In genomic region chr15:96566850-96567271, GRCm38 (mm10) we compare ENCODE assay signal across 9 mouse cellular contexts.
DNase-seq lines count a peak whose midpoint lies in the region; ATAC-seq lines count a peak whose summit lies in the region.
"Had no signal": no experiment of that assay in that cellular context is flagged by ENCODE, and none has a peak within 500 bp of the region (broad histone marks: within the 10 kb centered on the region; RNA-seq: fewer than 3 reads in every experiment).

No protein-coding gene starts in this region.

- peak; percentile 71 for DNase-seq in layer of hippocampus, adult 9-11 months
- no peak for DNase-seq in layer of hippocampus, adult 18-20 months (ENCODE audit: low spot score in 2 of 2)
- peak; percentile 70 for DNase-seq in kidney, postnatal 10 days
- peak; percentile 84 for DNase-seq in lung, postnatal 36 days
- DNase-seq in splenic B cell, adult 2 months (ENCODE audit: low read depth, low spot score), result peak; percentile 37

- no peaks in the 10 kb centered on the region; the same call in 1 of the 2 replicates for H3K4me1 ChIP-seq in embryonic facial prominence, embryonic 13.5 days
- H3K4me1 ChIP-seq in heart, embryonic 16.5 days (ENCODE audit: control insufficient read depth, insufficient read depth, low read length), result peaks cover 10% of the 10 kb centered on the region

- H3K9me3 ChIP-seq in embryonic facial prominence, embryonic 13.5 days, result no peaks in the 10 kb centered on the region
- no peaks in the 10 kb centered on the region for H3K9me3 ChIP-seq in heart, embryonic 16.5 days (replicated peaks; ENCODE audit: control insufficient read depth, low read length)

- H3K27ac ChIP-seq in embryonic facial prominence, embryonic 13.5 days, result no peak overlapping the region
- H3K27ac ChIP-seq in heart, embryonic 16.5 days (ENCODE audit: low read length), result no peak overlapping the region

- 5% methylated on average over 14 of the region's 14 CpGs for WGBS in embryonic facial prominence, embryonic 13.5 days
- WGBS in heart, embryonic 16.5 days, result 12% methylated on average over 14 of the region's 14 CpGs

- H3K4me2 ChIP-seq in embryonic facial prominence, embryonic 13.5 days, result peak overlapping the region; percentile 59
- H3K4me2 ChIP-seq in heart, embryonic 16.5 days (ENCODE audit: low read depth, low read length), result peak overlapping the region; percentile 65

- H3K4me3 ChIP-seq in embryonic facial prominence, embryonic 13.5 days, result peak overlapping the region; percentile 41
- H3K4me3 ChIP-seq in heart, embryonic 16.5 days (ENCODE audit: low read length), result peak overlapping the region; percentile 49

- no peaks in the 10 kb centered on the region for H3K36me3 ChIP-seq in embryonic facial prominence, embryonic 13.5 days
- H3K36me3 ChIP-seq in heart, embryonic 16.5 days (ENCODE audit: control insufficient read depth, insufficient read depth), result no peaks in the 10 kb centered on the region
- no peaks in the 10 kb centered on the region for H3K36me3 ChIP-seq in splenic B cell, adult 2 months (ENCODE audit: control insufficient read depth, insufficient read depth, low read length, poor library complexity, severe bottlenecking)

- H3K27me3 ChIP-seq in embryonic facial prominence, embryonic 13.5 days, result no peaks in the 10 kb centered on the region
- H3K27me3 ChIP-seq in heart, embryonic 16.5 days (ENCODE audit: control insufficient read depth, insufficient read depth, low read length), result no peaks in the 10 kb centered on the region
- no peaks in the 10 kb centered on the region for H3K27me3 ChIP-seq in splenic B cell, adult 2 months (ENCODE audit: control insufficient read depth, insufficient read depth, low read length, poor library complexity, severe bottlenecking)
- H3K27me3 ChIP-seq: CH12.LX had no signal

- ATAC-seq in embryonic facial prominence, embryonic 13.5 days (ENCODE audit: insufficient number of reproducible peaks, insufficient read depth, low FRiP score, low TSS enrichment, low read depth), result no peak
- ATAC-seq in heart, embryonic 16.5 days (replicated peaks; ENCODE audit: extremely low read depth, insufficient read depth, low FRiP score), result no peak; the same call in 1 of the 2 replicates
- ATAC-seq in frontal cortex, adult (ENCODE audit: low TSS enrichment), result no peak

- H3K9ac ChIP-seq in embryonic facial prominence, embryonic 13.5 days, result peak overlapping the region; percentile 66
- peak overlapping the region; percentile 49; the same call in 1 of the 2 replicates for H3K9ac ChIP-seq in heart, embryonic 16.5 days (ENCODE audit: low read length)

Comparison
In these comparisons a context has a peak if more than half of its experiments do, and no peak if none do; other contexts are left out.
1. DNase-seq: peak in layer of hippocampus, adult 9-11 months (single experiment), kidney, postnatal 10 days (single experiment), lung, postnatal 36 days (single experiment) and splenic B cell, adult 2 months (single experiment); none in layer of hippocampus, adult 18-20 months (0 of 2).